Comparison of ENCODE assay signal across 8 mouse cellular contexts in genomic region chr8:70701048-70701981, GRCm38 (mm10). TPM values are rescaled to one million over a fixed set of nuclear protein-coding genes. Genes with fewer than 3 reads are reported as not detected.
A peak's percentile ranks its signal among the peaks of the same experiment; 100 is the strongest.
DNase-seq lines count a peak whose midpoint lies in the region; ATAC-seq lines count a peak whose summit lies in the region.

No protein-coding gene starts in this region.

- peak overlapping the region; percentile 96 for H3K9ac ChIP-seq in heart, embryonic 15.5 days
- peak overlapping the region; percentile 100 for H3K9ac ChIP-seq in midbrain, embryonic 12.5 days (replicated peaks)

- 50% methylated on average over 10 of the region's 10 CpGs for WGBS in heart, embryonic 15.5 days
- 56% methylated on average over 10 of the region's 10 CpGs for WGBS in hindbrain, embryonic 10.5 days
- WGBS in midbrain, embryonic 12.5 days = 54% methylated on average over 10 of the region's 10 CpGs

- no peaks in the 10 kb centered on the region for H3K9me3 ChIP-seq in heart, embryonic 15.5 days (replicated peaks)
- no peaks in the 10 kb centered on the region for H3K9me3 ChIP-seq in hindbrain, embryonic 10.5 days
- H3K9me3 ChIP-seq in midbrain, embryonic 12.5 days = no peaks in the 10 kb centered on the region

- peak overlapping the region; percentile 77 for H3K4me2 ChIP-seq in heart, embryonic 15.5 days
- H3K4me2 ChIP-seq in midbrain, embryonic 12.5 days (replicated peaks) = peak overlapping the region; percentile 71

- ATAC-seq in heart, embryonic 15.5 days (replicated peaks; ENCODE audit: insufficient number of reproducible peaks, insufficient read depth, low FRiP score, low read depth) = no peak
- no peak for ATAC-seq in midbrain, embryonic 12.5 days (ENCODE audit: low FRiP score, low read depth)
- ATAC-seq in inflammation-experienced regulatory T-cells, adult 6 months = no peak

- H3K27me3 ChIP-seq in heart, embryonic 15.5 days = no peaks in the 10 kb centered on the region
- H3K27me3 ChIP-seq in hindbrain, embryonic 10.5 days (ENCODE audit: insufficient read depth, poor library complexity, severe bottlenecking) = peaks cover 5% of the 10 kb centered on the region; the same call in 1 of the 2 replicates
- H3K27me3 ChIP-seq in midbrain, embryonic 12.5 days = no peaks in the 10 kb centered on the region

- H3K4me3 ChIP-seq in heart, embryonic 15.5 days = peak overlapping the region; percentile 87
- H3K4me3 ChIP-seq in hindbrain, embryonic 10.5 days = peak overlapping the region; percentile 99
- H3K4me3 ChIP-seq in midbrain, embryonic 12.5 days = peak overlapping the region; percentile 97

- DNase-seq in heart, adult 18-20 months = no peak
- peak; percentile 78 for DNase-seq in MN1 (ENCODE audit: low spot score)
- no peak for DNase-seq in hindbrain, embryonic 10.5 days (ENCODE audit: low spot score)
- no peak for DNase-seq in right cerebral cortex, adult 2 months (ENCODE audit: low spot score in 2 of 2)
- DNase-seq in ovary, postnatal 10 days (ENCODE audit: low spot score) = no peak

- H3K36me3 ChIP-seq in heart, embryonic 15.5 days = no peaks in the 10 kb centered on the region; the same call in 1 of the 2 replicates
- peaks cover 28% of the 10 kb centered on the region for H3K36me3 ChIP-seq in hindbrain, embryonic 10.5 days
- H3K36me3 ChIP-seq in midbrain, embryonic 12.5 days = 0 out of 2 replicates have a peak, but pooled peaks cover 10% of the 10 kb centered on the region

- H3K4me1 ChIP-seq in heart, embryonic 15.5 days (replicated peaks) = peaks cover 45% of the 10 kb centered on the region
- H3K4me1 ChIP-seq in hindbrain, embryonic 10.5 days (replicated peaks) = peaks cover 50% of the 10 kb centered on the region
- peaks cover 44% of the 10 kb centered on the region for H3K4me1 ChIP-seq in midbrain, embryonic 12.5 days

- H3K27ac ChIP-seq in heart, embryonic 15.5 days = peak overlapping the region; percentile 98
- H3K27ac ChIP-seq in hindbrain, embryonic 10.5 days = peak overlapping the region; percentile 98
- peak overlapping the region; percentile 99 for H3K27ac ChIP-seq in midbrain, embryonic 12.5 days (replicated peaks)

RNA-seq across cellular contexts. Expression of gene Iqcn, which starts 1.9 kb away (rescaled TPM):
- polyA plus RNA-seq in heart, embryonic 15.5 days (2015; fragmentation: Nextera tagmentation; extraction: Ambion mirVana) = 0.04 TPM in 2 replicates
- under 1 TPM in 1 of 2 experiments, not detected in 1; 0.05 TPM for total RNA-seq in heart, adult 18-20 months (2021)
- polyA plus RNA-seq in hindbrain, embryonic 10.5 days (2016; fragmentation: Nextera tagmentation; extraction: Ambion mirVana) = 0.07 TPM in 1 of 2 replicates, not detected in the other
- 0.04 TPM in 1 of 2 replicates, not detected in the other for polyA plus RNA-seq in midbrain, embryonic 12.5 days (2016; fragmentation: Nextera tagmentation; extraction: Ambion mirVana)
- polyA plus RNA-seq in inflammation-experienced regulatory T-cells, adult 6 months (2017; shearing (Covaris generic)) = not detected

RNA-seq across cellular contexts. Expression of gene Jund, which starts 2.6 kb away (rescaled TPM):
- 79.8 and 89.0 TPM in 2 replicates for polyA plus RNA-seq in heart, embryonic 15.5 days (2015; fragmentation: Nextera tagmentation; extraction: Ambion mirVana)
- total RNA-seq in heart, adult 18-20 months (2021) = 100 to 1,000 TPM; 129 to 138 TPM
- 64.6 and 128 TPM in 2 replicates for polyA plus RNA-seq in hindbrain, embryonic 10.5 days (2016; fragmentation: Nextera tagmentation; extraction: Ambion mirVana)
- polyA plus RNA-seq in midbrain, embryonic 12.5 days (2016; fragmentation: Nextera tagmentation; extraction: Ambion mirVana) = 206 and 213 TPM in 2 replicates
- 10 to 100 TPM; 13.9 to 23.2 (median 16.6) TPM for polyA plus RNA-seq in inflammation-experienced regulatory T-cells, adult 6 months (2017; shearing (Covaris generic))

RNA-seq across cellular contexts. Expression of gene Gm3336, which starts 17.0 kb away (rescaled TPM):
- polyA plus RNA-seq in heart, embryonic 15.5 days (2015; fragmentation: Nextera tagmentation; extraction: Ambion mirVana) = not detected in 2 replicates
- total RNA-seq in heart, adult 18-20 months (2021) = not detected
- not detected in 2 replicates for polyA plus RNA-seq in hindbrain, embryonic 10.5 days (2016; fragmentation: Nextera tagmentation; extraction: Ambion mirVana)
- not detected in 2 replicates for polyA plus RNA-seq in midbrain, embryonic 12.5 days (2016; fragmentation: Nextera tagmentation; extraction: Ambion mirVana)
- under 1 TPM in 1 of 3 experiments, not detected in 2; 0.55 TPM for polyA plus RNA-seq in inflammation-experienced regulatory T-cells, adult 6 months (2017; shearing (Covaris generic))

RNA-seq across cellular contexts. Expression of gene Pde4c, which starts 22.2 kb away (rescaled TPM):
- polyA plus RNA-seq in heart, embryonic 15.5 days (2015; fragmentation: Nextera tagmentation; extraction: Ambion mirVana) = 0.19 and 0.32 TPM in 2 replicates
- 1 to 10 TPM; 1.4 to 2.0 TPM for total RNA-seq in heart, adult 18-20 months (2021)
- 0.63 and 0.69 TPM in 2 replicates for polyA plus RNA-seq in hindbrain, embryonic 10.5 days (2016; fragmentation: Nextera tagmentation; extraction: Ambion mirVana)
- polyA plus RNA-seq in midbrain, embryonic 12.5 days (2016; fragmentation: Nextera tagmentation; extraction: Ambion mirVana) = 0.15 and 0.39 TPM in 2 replicates
- under 1 TPM; 0.19 to 0.59 (median 0.25) TPM for polyA plus RNA-seq in inflammation-experienced regulatory T-cells, adult 6 months (2017; shearing (Covaris generic))

RNA-seq across cellular contexts. Expression of gene Lsm4, which starts 28.3 kb away (rescaled TPM):
- polyA plus RNA-seq in heart, embryonic 15.5 days (2015; fragmentation: Nextera tagmentation; extraction: Ambion mirVana) = 256 and 281 TPM in 2 replicates
- total RNA-seq in heart, adult 18-20 months (2021) = 10 to 100 TPM; 66.7 to 73.1 TPM
- polyA plus RNA-seq in hindbrain, embryonic 10.5 days (2016; fragmentation: Nextera tagmentation; extraction: Ambion mirVana) = 344 and 354 TPM in 2 replicates
- 255 and 263 TPM in 2 replicates for polyA plus RNA-seq in midbrain, embryonic 12.5 days (2016; fragmentation: Nextera tagmentation; extraction: Ambion mirVana)
- polyA plus RNA-seq in inflammation-experienced regulatory T-cells, adult 6 months (2017; shearing (Covaris generic)) = 100 to 1,000 TPM in 1 of 3 experiments, 10 to 100 TPM in 2; 79.0 to 128 (median 97.8) TPM
